Mouse (Mus musculus) lung, postnatal 36 days (tissue): ENCODE results near the gene Gm20532.

Experiments used
- DNase-seq: peaks from one replicate; pipeline ENCODE4 v3.0.0; 2022; ENCODE audit warnings: mixed read lengths

Gene Gm20532

GRCm38 (mm10) chr2:26586294-26587043, at the start of gene Gm20532:
TSS of gene Gm20532 (plus strand) at chr2:26586639.
- DNase-seq: peak; percentile 73

- DNase-seq: no peak
Observed at GRCm38 (mm10) chr2:26539516-26539915, 46.9 kb upstream of the Gm20532 start.

- no peak for DNase-seq
Observed at GRCm38 (mm10) chr2:26540721-26541120, 45.7 kb upstream of the Gm20532 start.

GRCm38 (mm10) chr2:26541258-26541910, 45.1 kb upstream of the Gm20532 start:
- no peak for DNase-seq

- peak; percentile 59 for DNase-seq
Observed at GRCm38 (mm10) chr2:26543155-26543554, 43.3 kb upstream of the Gm20532 start.

GRCm38 (mm10) chr2:26543768-26544167, 42.7 kb upstream of the Gm20532 start:
- DNase-seq: no peak

- peak; percentile 69 for DNase-seq
Observed at GRCm38 (mm10) chr2:26544265-26544664, 42.2 kb upstream of the Gm20532 start.

GRCm38 (mm10) chr2:26547481-26547880, 39.0 kb upstream of the Gm20532 start:
- no peak for DNase-seq

- DNase-seq: peak; percentile 72
Observed at GRCm38 (mm10) chr2:26549801-26550200, 36.6 kb upstream of the Gm20532 start.

GRCm38 (mm10) chr2:26550205-26550604, 36.2 kb upstream of the Gm20532 start:
- DNase-seq: no peak

- DNase-seq: no peak
Observed at GRCm38 (mm10) chr2:26550777-26551176, 35.7 kb upstream of the Gm20532 start.

- DNase-seq: no peak
Observed at GRCm38 (mm10) chr2:26551446-26551845, 35.0 kb upstream of the Gm20532 start.

- DNase-seq: no peak
Observed at GRCm38 (mm10) chr2:26552066-26552465, 34.4 kb upstream of the Gm20532 start.

- DNase-seq: peak; percentile 61
Observed at GRCm38 (mm10) chr2:26553904-26554303, 32.5 kb upstream of the Gm20532 start.

GRCm38 (mm10) chr2:26555076-26555475, 31.4 kb upstream of the Gm20532 start:
- peak; percentile 86 for DNase-seq

GRCm38 (mm10) chr2:26556535-26556993, 29.9 kb upstream of the Gm20532 start:
- peak; percentile 76 for DNase-seq

- no peak for DNase-seq
Observed at GRCm38 (mm10) chr2:26560506-26560905, 25.9 kb upstream of the Gm20532 start.

GRCm38 (mm10) chr2:26561351-26562016, 25.0 kb upstream of the Gm20532 start:
- DNase-seq: peak; percentile 78

- peak; percentile 82 for DNase-seq
Observed at GRCm38 (mm10) chr2:26566221-26566620, 20.2 kb upstream of the Gm20532 start.

GRCm38 (mm10) chr2:26570034-26570433, 16.4 kb upstream of the Gm20532 start:
- DNase-seq: peak; percentile 83

- DNase-seq: peak; percentile 58
Observed at GRCm38 (mm10) chr2:26571400-26571799, 15.0 kb upstream of the Gm20532 start.

GRCm38 (mm10) chr2:26571826-26572225, 14.6 kb upstream of the Gm20532 start:
- DNase-seq: peak; percentile 85

GRCm38 (mm10) chr2:26573396-26573795, 13.0 kb upstream of the Gm20532 start:
- DNase-seq: peak; percentile 79

GRCm38 (mm10) chr2:26573807-26574206, 12.6 kb upstream of the Gm20532 start:
- no peak for DNase-seq
